Mouse (Mus musculus) small intestine, adult 2 months (tissue): ENCODE measurements around the gene Rab42.

Experiments
- CTCF ChIP-seq: fragments of 200-500 bp; IDR thresholded peaks from 2 replicates; pipeline ENCODE4 v1.5.1; 2012; ENCODE audit warnings: low read depth, mild to moderate bottlenecking, control low read depth, inconsistent platforms, low read length, moderate library complexity, mixed read lengths; ENCODE audit not compliant: insufficient replicate concordance, insufficient read length; ENCODE audit errors: extremely low read depth
- POLR2A ChIP-seq: fragments of 200-500 bp; IDR thresholded peaks from 2 replicates; pipeline ENCODE4 v1.6.1; 2012; ENCODE audit warnings: low read depth, mild to moderate bottlenecking, control low read depth, inconsistent platforms, low read length, moderate library complexity

- TF ChIP-seq CTCF = no peak
- TF ChIP-seq POLR2A = no peak
These were observed 7.3 kb downstream of the Rab42 start for GRCm38 (mm10) chr4:132295696-132296390.
